Mouse (Mus musculus): ENCODE data around the gene Ergic3. TPM values are rescaled to one million over a fixed set of nuclear protein-coding genes. Genes with fewer than 3 reads are reported as not detected.

The Ergic3 gene
- polyA plus RNA-seq, 1 experiment = 372 TPM

DNA sequence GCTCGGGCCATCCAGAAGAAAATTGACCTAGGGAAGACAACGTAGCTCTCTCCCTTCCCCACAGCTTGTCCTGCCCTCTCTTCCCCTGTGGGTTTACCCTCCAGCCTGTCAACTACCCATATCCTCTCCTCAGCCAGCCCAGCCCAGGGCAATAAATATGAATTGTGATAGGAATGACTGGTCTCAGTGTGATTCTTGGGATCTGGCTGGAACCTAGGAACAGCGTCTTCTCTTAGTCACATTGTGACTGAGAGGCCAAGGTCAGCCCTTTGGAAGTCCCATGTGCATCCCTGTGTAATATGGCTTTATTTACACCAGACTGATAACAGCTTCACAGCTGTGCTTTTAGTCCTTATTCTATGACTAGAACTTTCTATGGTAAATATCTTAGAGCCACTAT lies 10.3 kb downstream of the Ergic3 start:
- no peak overlapping the region for H3K4me2 ChIP-seq (ENCODE audit: low read depth)
- H3K4me3 ChIP-seq = no peak overlapping the region
- no peak for TF ChIP-seq CEBPB (IDR thresholded peaks at IDR 0.05; ENCODE audit: insufficient read depth, poor library complexity, severe bottlenecking)
- H3K36me3 ChIP-seq (ENCODE audit: control insufficient read depth, insufficient read depth) = peaks cover 15% of the 10 kb centered on the region
- H3K79me2 ChIP-seq (ENCODE audit: control insufficient read depth, insufficient read depth) = no peaks in the 10 kb centered on the region
- no peak overlapping the region for H3ac ChIP-seq (ENCODE audit: control insufficient read depth, insufficient read length)
- no peaks in the 10 kb centered on the region for H3K27me3 ChIP-seq (ENCODE audit: control insufficient read depth, insufficient read depth, insufficient read length)

DNA sequence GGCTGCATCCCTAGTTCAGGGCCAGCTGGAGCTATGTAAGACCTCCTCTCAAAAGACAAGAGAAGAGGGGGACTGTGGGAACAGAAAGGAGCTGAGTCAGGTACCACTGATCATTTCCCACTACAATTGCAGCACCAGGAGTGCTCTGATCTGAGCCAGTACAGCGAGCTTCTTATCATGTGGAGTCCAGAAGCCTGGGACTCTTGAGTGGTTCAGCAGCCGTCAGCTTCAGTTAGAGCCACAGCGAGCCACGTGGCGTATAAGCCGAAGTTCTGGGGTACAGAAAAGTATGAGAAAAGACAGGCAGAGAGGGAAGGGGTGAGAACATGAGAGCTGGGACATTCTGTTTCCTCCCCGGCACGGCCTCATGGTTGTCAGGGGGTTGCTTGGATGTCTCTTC lies 13.4 kb downstream of the Ergic3 start:
- TF ChIP-seq SRF (IDR thresholded peaks at IDR 0.05; ENCODE audit: control insufficient read depth, insufficient read length, low read depth) (no peak), REST (IDR thresholded peaks at IDR 0.05; ENCODE audit: insufficient read depth, insufficient read length) (no peak), CEBPB (IDR thresholded peaks at IDR 0.05; ENCODE audit: insufficient read depth, poor library complexity, severe bottlenecking) (no peak)
- Histone ChIP-seq H3ac (ENCODE audit: control insufficient read depth, insufficient read length) (no peak overlapping the region), H3K4me2 (ENCODE audit: low read depth) (no peak overlapping the region), H3K79me2 (ENCODE audit: control insufficient read depth, insufficient read depth) (no peaks in the 10 kb centered on the region), H3K27me3 (ENCODE audit: control insufficient read depth, insufficient read depth, insufficient read length) (no peaks in the 10 kb centered on the region), H3K36me3 (ENCODE audit: control insufficient read depth, insufficient read depth) (no peaks in the 10 kb centered on the region), H3K4me3 (no peak overlapping the region)

DNA sequence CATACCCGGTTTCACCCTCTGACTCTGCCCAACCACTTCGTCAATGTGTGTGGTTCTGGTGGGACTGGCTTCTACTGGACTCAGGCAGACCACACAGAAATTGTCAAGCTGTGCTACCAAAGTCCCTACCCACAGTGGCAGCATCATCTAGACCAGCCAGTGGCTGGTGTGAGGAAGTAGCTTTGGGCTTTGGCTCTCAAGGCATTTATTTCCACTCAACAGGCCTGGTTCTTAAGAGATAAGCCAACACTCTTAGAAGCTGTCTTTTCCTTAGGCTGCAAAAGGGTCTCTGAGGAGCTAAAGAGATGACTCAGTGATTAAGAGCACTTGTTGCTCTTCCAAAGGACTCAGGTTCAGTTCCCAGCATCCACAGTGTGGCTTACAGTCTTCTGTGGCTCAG lies 13.9 kb downstream of the Ergic3 start:
- H3K36me3 ChIP-seq (ENCODE audit: control insufficient read depth, insufficient read depth) = no peaks in the 10 kb centered on the region
- TF ChIP-seq MYOG (IDR thresholded peaks at IDR 0.05; ENCODE audit: control insufficient read depth in 1 of 3, insufficient read depth in 1 of 3, insufficient read length in 2 of 3, low read depth in 2 of 3) (no peak), TCF12 (IDR thresholded peaks at IDR 0.05; ENCODE audit: insufficient read depth, poor library complexity, severe bottlenecking) (no peak), POLR2AphosphoS2 (IDR thresholded peaks at IDR 0.05; ENCODE audit: insufficient read length, low read depth) (no peak), E2F4 (IDR thresholded peaks at IDR 0.05; ENCODE audit: insufficient read depth) (no peak), TCF3 (IDR thresholded peaks at IDR 0.05; ENCODE audit: insufficient read length, low read depth) (no peak), POLR2A (IDR thresholded peaks at IDR 0.05; ENCODE audit: insufficient read length, low read depth) (no peak), MYOD1 (IDR thresholded peaks at IDR 0.05; ENCODE audit: control insufficient read depth in 1 of 3, insufficient read length in 2 of 3, low read depth in 2 of 3) (no peak), CEBPB (IDR thresholded peaks at IDR 0.05; ENCODE audit: insufficient read depth, poor library complexity, severe bottlenecking) (no peak), USF1 (IDR thresholded peaks at IDR 0.05; ENCODE audit: low read depth) (no peak), SRF (IDR thresholded peaks at IDR 0.05; ENCODE audit: control insufficient read depth, insufficient read length, low read depth) (no peak), MAX (IDR thresholded peaks at IDR 0.05; ENCODE audit: low read depth) (no peak), REST (IDR thresholded peaks at IDR 0.05; ENCODE audit: insufficient read depth, insufficient read length) (no peak)
- H3ac ChIP-seq (ENCODE audit: control insufficient read depth, insufficient read length) = no peak overlapping the region
- H3K4me2 ChIP-seq (ENCODE audit: low read depth) = no peak overlapping the region
- H3K27me3 ChIP-seq (ENCODE audit: control insufficient read depth, insufficient read depth, insufficient read length) = no peaks in the 10 kb centered on the region
- no peak overlapping the region for H3K4me3 ChIP-seq
- no peaks in the 10 kb centered on the region for H3K79me2 ChIP-seq (ENCODE audit: control insufficient read depth, insufficient read depth)

DNA sequence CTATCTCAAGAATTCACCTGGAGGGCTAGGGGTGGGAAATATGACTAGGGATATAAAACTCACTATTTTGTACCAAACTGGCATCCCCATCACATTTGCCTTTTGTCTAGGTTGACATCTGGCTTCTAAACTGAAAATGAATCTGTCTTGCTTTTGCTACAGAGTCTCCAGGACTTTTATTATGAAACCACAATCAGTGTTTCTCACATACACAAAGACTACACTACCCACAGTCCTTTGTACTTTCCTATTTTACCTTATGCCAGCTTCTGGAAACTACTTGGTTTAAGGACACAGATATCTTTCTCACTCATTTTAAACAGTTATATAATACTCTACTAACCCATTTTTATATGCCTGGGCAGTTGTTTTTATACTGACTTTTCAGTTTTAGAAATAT lies 17.6 kb downstream of the Ergic3 start:
- Histone ChIP-seq H3K36me3 (ENCODE audit: control insufficient read depth, insufficient read depth) (no peaks in the 10 kb centered on the region), H3K27me3 (ENCODE audit: control insufficient read depth, insufficient read depth, insufficient read length) (no peaks in the 10 kb centered on the region), H3K4me2 (ENCODE audit: low read depth) (no peak overlapping the region), H3ac (ENCODE audit: control insufficient read depth, insufficient read length) (no peak overlapping the region), H3K79me2 (ENCODE audit: control insufficient read depth, insufficient read depth) (no peaks in the 10 kb centered on the region), H3K4me3 (no peak overlapping the region)
- TF ChIP-seq MYOG (IDR thresholded peaks at IDR 0.05; ENCODE audit: control insufficient read depth in 1 of 3, insufficient read depth in 1 of 3, insufficient read length in 2 of 3, low read depth in 2 of 3) = no peak
- no peak for TF ChIP-seq MAX (IDR thresholded peaks at IDR 0.05; ENCODE audit: low read depth)
- no peak for TF ChIP-seq POLR2A (IDR thresholded peaks at IDR 0.05; ENCODE audit: insufficient read length, low read depth)
- no peak for TF ChIP-seq E2F4 (IDR thresholded peaks at IDR 0.05; ENCODE audit: insufficient read depth)
- TF ChIP-seq TCF3 (IDR thresholded peaks at IDR 0.05; ENCODE audit: insufficient read length, low read depth) = no peak
- no peak for TF ChIP-seq USF1 (IDR thresholded peaks at IDR 0.05; ENCODE audit: low read depth)
- TF ChIP-seq POLR2AphosphoS2 (IDR thresholded peaks at IDR 0.05; ENCODE audit: insufficient read length, low read depth) = no peak
- TF ChIP-seq SRF (IDR thresholded peaks at IDR 0.05; ENCODE audit: control insufficient read depth, insufficient read length, low read depth) = no peak
- TF ChIP-seq TCF12 (IDR thresholded peaks at IDR 0.05; ENCODE audit: insufficient read depth, poor library complexity, severe bottlenecking) = no peak
- no peak for TF ChIP-seq MYOD1 (IDR thresholded peaks at IDR 0.05; ENCODE audit: control insufficient read depth in 1 of 3, insufficient read length in 2 of 3, low read depth in 2 of 3)

DNA sequence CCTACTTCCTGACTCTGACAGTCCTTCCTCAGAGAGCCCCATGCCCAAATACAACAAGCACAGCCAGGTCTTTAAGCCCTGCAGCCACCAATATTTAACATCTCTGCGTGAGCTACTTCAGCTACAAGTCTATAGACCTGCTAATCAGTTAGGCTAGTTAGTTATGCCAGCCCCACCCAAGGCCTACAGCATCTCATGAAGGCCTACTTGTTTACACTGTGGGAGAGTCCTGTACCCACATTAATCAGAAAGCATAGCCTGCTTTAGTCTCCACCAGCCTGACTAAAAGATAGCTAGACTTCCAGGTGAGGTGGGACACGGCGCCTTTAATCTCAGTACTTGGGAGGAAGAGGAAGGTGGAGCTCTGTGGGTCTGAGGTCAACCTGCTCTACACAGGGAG lies 31.5 kb downstream of the Ergic3 start:
- no peaks in the 10 kb centered on the region for H3K36me3 ChIP-seq (ENCODE audit: control insufficient read depth, insufficient read depth)
- H3K4me3 ChIP-seq = no peak overlapping the region
- H3ac ChIP-seq (ENCODE audit: control insufficient read depth, insufficient read length) = no peak overlapping the region
- TF ChIP-seq MAX (IDR thresholded peaks at IDR 0.05; ENCODE audit: low read depth) (no peak), E2F4 (IDR thresholded peaks at IDR 0.05; ENCODE audit: insufficient read depth) (no peak), SRF (IDR thresholded peaks at IDR 0.05; ENCODE audit: control insufficient read depth, insufficient read length, low read depth) (no peak), TCF3 (IDR thresholded peaks at IDR 0.05; ENCODE audit: insufficient read length, low read depth) (no peak), POLR2AphosphoS2 (IDR thresholded peaks at IDR 0.05; ENCODE audit: insufficient read length, low read depth) (no peak), USF1 (IDR thresholded peaks at IDR 0.05; ENCODE audit: low read depth) (no peak), POLR2A (IDR thresholded peaks at IDR 0.05; ENCODE audit: insufficient read length, low read depth) (no peak), TCF12 (IDR thresholded peaks at IDR 0.05; ENCODE audit: insufficient read depth, poor library complexity, severe bottlenecking) (no peak), MYOD1 (IDR thresholded peaks at IDR 0.05; ENCODE audit: control insufficient read depth in 1 of 3, insufficient read length in 2 of 3, low read depth in 2 of 3) (no peak), MYOG (IDR thresholded peaks at IDR 0.05; ENCODE audit: control insufficient read depth in 1 of 3, insufficient read depth in 1 of 3, insufficient read length in 2 of 3, low read depth in 2 of 3) (no peak), CEBPB (IDR thresholded peaks at IDR 0.05; ENCODE audit: insufficient read depth, poor library complexity, severe bottlenecking) (no peak), REST (IDR thresholded peaks at IDR 0.05; ENCODE audit: insufficient read depth, insufficient read length) (no peak)
- H3K4me2 ChIP-seq (ENCODE audit: low read depth) = no peak overlapping the region
- H3K79me2 ChIP-seq (ENCODE audit: control insufficient read depth, insufficient read depth) = no peaks in the 10 kb centered on the region
- H3K27me3 ChIP-seq (ENCODE audit: control insufficient read depth, insufficient read depth, insufficient read length) = peaks cover 37% of the 10 kb centered on the region

Measured in myocyte (in vitro differentiated cells).